Mouse (Mus musculus) c-Kit-negative CD71-positive TER-119-positive erythroid progenitor cells, embryonic 14.5 days (primary cell): ENCODE measurements around the gene Pxylp1.

ENCODE experiments used
- DNase-seq: peaks from one replicate; pipeline ENCODE4 v3.0.0-alpha.2; 2013; ENCODE audit warnings: low read depth, low spot score

Gene Pxylp1

DNA sequence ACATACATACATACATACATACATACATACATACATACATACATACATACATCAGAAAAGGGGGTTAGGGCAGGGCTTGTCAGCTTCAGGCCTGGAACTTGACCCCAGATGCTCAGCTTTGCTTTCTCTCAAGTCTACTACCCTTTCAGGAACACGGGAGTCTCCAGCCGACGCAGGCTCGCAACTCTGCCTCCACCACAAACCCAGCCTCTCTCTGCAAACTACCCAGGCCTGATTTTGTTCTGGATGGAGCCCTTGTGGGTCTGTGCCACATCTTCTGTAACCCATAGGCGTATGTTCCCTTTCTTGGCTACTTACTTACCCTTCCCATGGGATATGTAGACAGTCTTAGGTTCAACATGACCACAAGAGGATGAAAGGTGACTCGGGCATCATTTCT is 1.7 kb downstream of the Pxylp1 start:
- DNase-seq = no peak

- DNase-seq = no peak
Measured at GRCm38 (mm10) chr9:96890266-96890665, 2.2 kb downstream of the Pxylp1 start.

GRCm38 (mm10) chr9:96889345-96890021 is 3.0 kb downstream of the Pxylp1 start:
- DNase-seq = no peak

GRCm38 (mm10) chr9:96888742-96889344 is 3.6 kb downstream of the Pxylp1 start:
- no peak for DNase-seq

DNA sequence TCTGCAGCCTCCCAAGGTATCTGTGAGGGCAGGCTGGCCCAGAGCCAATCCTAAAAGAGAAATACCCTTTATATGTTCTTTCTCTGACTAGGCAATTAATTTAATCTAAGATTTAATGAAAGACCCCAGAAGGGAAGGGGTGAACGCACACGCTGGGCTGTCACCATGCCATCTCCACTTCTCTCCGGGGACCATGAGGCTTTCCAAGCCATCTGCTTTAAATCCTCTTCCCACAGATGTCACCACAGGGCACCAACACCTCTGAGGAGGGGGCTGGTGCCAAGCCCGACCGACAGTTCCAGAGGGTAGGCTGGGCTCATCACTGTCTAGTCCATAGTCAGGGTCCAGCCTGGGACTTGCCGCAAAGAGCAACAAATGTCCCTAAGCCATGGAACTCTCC is 4.5 kb downstream of the Pxylp1 start:
- no peak for DNase-seq

- DNase-seq = no peak
Measured at GRCm38 (mm10) chr9:96887492-96887891, 5.0 kb downstream of the Pxylp1 start.

GRCm38 (mm10) chr9:96885781-96886180 is 6.7 kb downstream of the Pxylp1 start:
- no peak for DNase-seq

- DNase-seq = no peak
Measured at GRCm38 (mm10) chr9:96882496-96883265, 9.8 kb downstream of the Pxylp1 start.

DNA sequence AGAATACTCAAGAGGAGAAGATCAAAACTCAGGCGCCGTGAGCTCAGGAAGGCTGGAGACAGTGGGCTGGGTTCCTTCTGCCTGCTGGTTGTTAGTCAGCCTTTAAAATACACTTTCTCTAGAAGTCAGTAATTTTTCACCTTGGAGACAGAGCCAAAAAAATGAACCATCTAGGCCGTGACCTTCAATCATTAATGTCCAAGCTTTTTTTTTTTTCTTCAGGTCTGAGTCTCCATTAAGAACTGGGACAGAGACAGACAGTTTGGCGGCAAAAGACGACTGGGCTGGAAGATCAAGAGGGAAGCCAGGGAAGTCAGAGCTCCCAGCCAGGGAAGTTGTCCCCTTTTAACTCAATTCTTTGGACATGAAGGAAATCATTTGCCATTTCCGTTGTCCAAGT is 10.6 kb downstream of the Pxylp1 start:
- DNase-seq = no peak

DNA sequence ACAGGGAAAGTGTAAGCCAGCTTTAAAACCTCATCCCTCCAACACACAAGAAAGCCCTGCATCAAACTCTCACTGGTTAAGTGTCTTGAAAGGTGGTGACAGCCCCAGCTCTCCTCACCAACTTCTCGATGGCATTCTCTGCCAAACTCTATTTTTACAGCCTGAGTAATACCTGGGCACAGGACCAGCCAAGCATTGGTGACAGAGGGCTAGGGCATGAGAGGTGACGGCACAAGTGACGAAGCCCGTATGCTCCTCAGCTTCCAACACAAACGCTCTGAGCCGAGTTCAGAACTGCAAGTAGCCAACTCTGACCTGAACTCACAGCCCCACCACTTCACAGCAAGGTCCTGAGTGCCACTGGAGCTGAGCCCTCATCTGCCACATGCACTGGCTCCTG is 13.4 kb downstream of the Pxylp1 start:
- no peak for DNase-seq

DNA sequence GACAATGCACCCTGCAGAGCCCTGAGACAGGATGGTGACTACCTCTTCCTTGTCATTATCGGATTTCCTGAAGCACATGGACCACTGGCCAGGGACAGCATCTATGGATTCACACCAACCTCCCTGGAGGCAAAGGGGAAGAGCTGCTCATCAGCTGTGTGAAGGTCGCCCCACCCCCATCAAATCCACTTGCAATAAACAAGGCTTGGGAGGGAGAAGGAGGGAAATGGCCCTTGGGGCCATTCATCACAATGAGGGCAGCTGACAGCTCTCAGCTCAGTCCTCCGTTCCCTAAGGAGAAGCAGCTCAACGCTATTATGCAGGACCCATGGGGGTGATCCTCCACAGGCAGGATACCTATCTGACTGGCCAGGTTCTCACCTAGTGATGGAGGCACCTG is 14.0 kb downstream of the Pxylp1 start:
- DNase-seq = no peak

DNA sequence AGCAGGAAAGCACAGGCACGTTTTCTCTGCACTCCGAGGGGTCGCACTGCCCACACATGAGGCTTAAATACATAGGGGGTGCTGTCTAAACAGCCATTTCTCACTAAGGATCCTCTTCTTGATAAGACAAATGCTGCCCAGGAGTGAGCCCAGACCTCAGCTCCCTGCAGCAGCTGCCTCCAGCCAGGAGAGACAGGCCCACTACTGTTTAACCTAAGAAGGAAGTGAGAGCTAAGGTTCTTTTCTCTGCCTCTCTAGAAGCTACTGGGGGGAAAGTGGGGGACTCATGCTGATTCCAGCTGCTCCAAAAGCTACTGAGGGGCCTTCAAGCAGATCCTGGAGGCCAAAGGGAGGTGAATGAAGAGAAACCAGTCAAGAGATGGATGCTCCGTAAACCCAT is 16.8 kb downstream of the Pxylp1 start:
- DNase-seq = no peak

DNA sequence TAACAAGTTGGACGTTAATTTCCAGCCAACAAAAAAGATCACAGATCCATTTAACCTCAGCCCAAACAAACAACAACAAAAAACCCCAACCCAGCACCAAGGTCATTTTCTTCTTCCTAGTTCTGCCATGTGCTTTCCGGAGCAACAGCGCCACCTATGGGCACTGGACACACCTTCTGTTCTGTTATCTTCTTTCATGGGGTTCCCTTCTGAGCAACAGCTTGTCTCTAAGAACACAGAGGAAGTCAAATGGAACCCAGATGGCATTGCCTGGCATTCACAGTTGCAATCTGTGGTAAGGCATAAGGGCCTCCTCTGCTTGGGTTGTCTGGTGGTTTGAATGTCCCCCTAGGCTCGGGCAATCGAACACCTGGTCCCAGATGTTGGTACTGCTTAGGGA is 19.4 kb downstream of the Pxylp1 start:
- DNase-seq = no peak

GRCm38 (mm10) chr9:96870104-96870503 is 22.4 kb downstream of the Pxylp1 start:
- DNase-seq = no peak

- DNase-seq = no peak
Measured at GRCm38 (mm10) chr9:96869542-96869941, 22.9 kb downstream of the Pxylp1 start.

GRCm38 (mm10) chr9:96868546-96868945 is 23.9 kb downstream of the Pxylp1 start:
- no peak for DNase-seq

GRCm38 (mm10) chr9:96867165-96867564 is 25.3 kb downstream of the Pxylp1 start:
- DNase-seq = no peak

- DNase-seq = no peak
Measured at GRCm38 (mm10) chr9:96866196-96866595, 26.3 kb downstream of the Pxylp1 start.

DNA sequence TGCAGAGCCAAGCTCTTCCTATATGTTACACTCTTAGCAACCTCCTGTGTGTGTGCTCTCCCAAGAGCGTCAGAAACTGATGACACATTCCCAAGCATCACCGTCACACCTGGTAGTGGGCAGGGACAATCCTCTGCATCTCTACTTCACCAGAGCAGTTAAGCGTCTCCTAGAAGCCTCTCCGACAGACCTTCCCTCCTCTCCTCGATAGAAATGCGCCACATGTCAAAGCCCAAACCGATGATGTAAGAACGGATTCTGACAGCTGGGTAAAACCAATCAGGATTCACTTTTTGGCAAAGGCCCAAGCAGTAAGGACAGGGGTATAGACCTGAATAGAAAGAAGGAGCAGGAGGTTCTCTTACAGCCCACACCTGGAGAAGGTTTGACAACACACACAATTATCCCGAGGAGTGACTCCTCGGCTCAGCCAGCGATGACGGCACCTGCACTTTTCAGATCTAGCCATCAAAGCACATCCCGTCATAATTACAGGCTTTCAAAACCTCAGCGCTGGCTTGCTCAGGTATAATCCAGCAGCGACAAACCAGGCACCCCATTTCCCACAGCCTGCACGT is 26.9 kb downstream of the Pxylp1 start:
- DNase-seq = no peak

DNA sequence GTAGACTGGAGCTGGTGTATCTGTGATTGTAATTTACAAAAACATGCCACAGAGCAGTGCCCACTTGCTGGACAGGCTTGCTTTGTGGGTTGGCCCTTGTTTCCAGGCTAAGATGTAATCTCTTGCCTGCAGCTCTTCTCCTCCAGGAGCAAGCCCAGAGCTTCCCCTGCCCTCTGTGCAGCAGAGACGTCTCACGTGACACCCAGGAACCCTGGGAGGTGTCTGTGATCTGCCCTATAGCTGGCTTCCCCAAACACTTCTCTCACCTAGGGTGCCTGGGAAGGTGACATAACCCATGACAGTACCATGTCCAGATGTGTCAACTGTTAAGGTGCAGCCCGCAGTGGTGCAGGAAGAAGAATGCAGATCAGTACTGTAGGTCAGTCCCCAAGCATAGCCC is 28.9 kb downstream of the Pxylp1 start:
- DNase-seq = no peak

DNA sequence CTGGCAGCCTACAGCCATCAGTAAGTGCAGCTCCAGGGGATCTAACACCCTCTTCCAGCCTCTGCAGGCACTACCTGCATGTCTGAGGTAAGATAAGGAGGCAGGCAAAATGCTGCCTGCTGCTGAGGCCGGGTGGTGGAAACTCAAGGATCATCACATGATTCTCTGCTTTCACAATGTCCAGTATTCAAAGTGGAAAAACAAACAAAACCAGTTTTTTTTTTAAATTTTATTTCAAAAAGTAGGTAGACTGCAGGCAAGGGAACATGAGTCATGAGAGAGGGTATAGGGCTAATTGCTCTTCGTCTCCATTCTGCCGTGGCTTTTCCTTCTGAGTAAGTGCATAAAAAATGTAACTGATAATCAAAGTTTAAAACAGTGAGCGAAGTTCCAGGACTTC is 29.6 kb downstream of the Pxylp1 start:
- no peak for DNase-seq

GRCm38 (mm10) chr9:96861092-96861487 is 31.4 kb downstream of the Pxylp1 start:
- no peak for DNase-seq
